Mouse (Mus musculus): Measurements from ENCODE around the gene Nfyb.

DNA sequence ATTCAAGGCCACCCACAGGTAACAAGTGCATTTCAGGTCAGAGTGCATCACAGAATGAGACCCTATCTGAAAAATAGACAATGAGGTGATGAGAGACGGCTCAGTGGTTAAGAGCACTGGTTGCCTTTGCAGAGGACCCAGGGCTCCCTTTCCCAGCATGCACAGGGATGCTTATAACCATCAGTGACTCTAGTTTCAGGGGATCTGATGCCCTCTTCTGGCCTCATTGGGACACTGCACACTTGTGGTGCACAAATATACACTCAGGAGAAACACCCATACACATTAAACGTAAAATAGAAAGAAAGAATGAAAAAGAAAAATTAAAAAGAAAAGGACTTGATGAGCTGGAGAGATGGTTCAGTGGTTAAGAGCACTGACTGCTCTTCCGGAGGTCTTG is 27.8 kb upstream of the Nfyb start:
- TF ChIP-seq GATA1 (IDR thresholded peaks at IDR 0.05; ENCODE audit: low read length) (no peak), TAL1 (IDR thresholded peaks at IDR 0.05; ENCODE audit: low read length) (no peak)
